Mouse (Mus musculus) thymus, postnatal 10 days (tissue): ENCODE measurements around the gene Tmsb15l.
A peak's percentile ranks its signal among the peaks of the same experiment; 100 is the strongest.
"Not testable (repeated sequence)": the region's sequence is repeated elsewhere in the genome, so short reads cannot be mapped to it uniquely, and the experiment has no call there.

Experiments used
- DNase-seq, 2 experiments: peaks; one replicate each; pipeline ENCODE4 v3.0.0; 2021; ENCODE audit warnings: low spot score in 2 of 2

The Tmsb15l gene

GRCm38 (mm10) chrX:136976424-136977084 lies at the start of gene Tmsb15l, which contains the start of gene Tmsb15b1:
Tmsb15l (minus strand) TSS chrX:136976869.
Tmsb15b1 (minus strand) TSS chrX:136976874.
- DNase-seq: peak; percentile 36 to 56

GRCm38 (mm10) chrX:137019310-137019709 lies 42.6 kb upstream of the Tmsb15l start:
- peak; percentile 9 to 54 for DNase-seq

DNA sequence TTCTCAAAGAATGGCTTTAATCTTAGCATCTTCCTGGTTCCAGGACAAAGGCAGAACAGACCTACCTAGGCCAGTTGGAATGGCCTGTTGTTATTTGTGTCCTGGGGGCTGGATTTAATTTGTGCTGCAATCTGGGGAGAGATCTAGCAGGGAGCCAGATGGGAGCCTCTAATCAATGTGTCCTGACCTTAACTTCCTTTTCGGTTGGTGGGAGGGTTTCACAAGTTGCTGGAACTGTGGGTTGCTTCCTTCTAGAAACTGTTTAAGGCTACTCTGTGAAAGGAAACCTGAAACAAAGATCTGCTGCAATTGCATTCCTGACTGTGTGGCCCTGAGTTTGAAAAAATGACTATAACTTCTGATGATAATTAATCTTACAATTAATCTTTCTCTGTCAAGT lies 41.0 kb upstream of the Tmsb15l start:
- DNase-seq: no peak

- peak in 1 of 2 experiments; percentile 31 for DNase-seq
These were observed 38.5 kb upstream of the Tmsb15l start for GRCm38 (mm10) chrX:137015099-137015709.

- DNase-seq: no peak
These were observed 19.6 kb upstream of the Tmsb15l start for GRCm38 (mm10) chrX:136996256-136996655.

- DNase-seq: no peak
These were observed 17.0 kb upstream of the Tmsb15l start for GRCm38 (mm10) chrX:136993641-136994040.

GRCm38 (mm10) chrX:136992978-136993547 lies 16.4 kb upstream of the Tmsb15l start, which contains the start of gene Zcchc18:
Zcchc18 (plus strand) TSS chrX:136993155.
- DNase-seq: peak; percentile 31

DNA sequence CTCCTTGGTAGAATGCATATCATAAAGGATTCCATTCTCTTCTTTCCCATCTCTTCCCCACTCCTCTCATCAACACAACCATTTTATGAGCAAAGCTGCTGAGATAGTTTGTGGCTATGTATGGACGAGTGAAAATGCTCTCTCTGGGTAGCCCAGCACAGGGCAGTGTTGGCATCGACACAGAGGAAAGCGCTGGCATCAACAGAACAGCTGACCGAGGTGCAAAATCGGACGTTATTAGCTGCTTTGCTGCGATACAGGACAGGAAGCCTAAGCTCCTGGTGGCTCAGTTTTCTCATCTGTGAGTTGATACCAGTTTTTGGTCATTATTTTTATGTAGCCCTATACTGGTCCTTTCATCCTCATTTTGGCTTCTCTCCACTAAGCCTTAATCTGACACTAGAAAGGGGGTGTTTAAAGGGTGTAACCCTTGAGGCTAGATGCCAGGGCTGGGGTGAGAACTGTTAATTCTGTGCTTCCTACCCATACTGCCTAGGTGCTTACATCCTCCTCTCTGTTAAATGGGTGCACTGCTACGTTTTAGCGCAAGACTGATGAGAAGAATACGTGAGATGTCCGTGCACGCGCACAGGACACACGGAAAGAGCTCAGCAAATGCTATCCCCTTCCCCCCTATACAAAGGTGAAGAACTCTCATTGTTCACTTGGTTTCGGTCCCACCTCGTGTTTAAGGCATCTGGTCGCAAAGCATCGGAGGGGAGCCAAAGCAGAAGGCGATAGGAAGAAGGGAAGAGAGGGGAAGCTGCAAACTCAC lies 15.7 kb upstream of the Tmsb15l start:
- no peak for DNase-seq

DNA sequence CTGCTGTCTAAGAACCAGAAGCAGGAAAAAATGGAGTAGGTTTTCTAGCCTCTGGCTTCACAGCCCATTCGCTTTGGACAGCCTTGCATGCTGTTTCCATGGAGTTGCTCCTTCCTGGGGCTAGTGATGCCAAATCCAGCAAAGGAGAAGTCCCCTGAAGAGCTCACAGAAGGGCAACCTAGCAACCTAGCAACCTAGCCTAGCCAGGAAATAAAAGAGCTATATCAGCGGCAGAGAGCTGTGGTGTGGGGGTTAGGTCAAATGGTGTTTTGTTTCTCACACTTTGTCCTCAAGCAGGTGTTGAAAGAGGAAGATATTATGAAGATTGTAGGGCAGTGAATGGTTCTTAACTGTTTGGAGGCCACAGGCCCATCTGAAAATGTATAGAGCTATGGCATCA lies 14.6 kb upstream of the Tmsb15l start:
- DNase-seq: no peak

DNA sequence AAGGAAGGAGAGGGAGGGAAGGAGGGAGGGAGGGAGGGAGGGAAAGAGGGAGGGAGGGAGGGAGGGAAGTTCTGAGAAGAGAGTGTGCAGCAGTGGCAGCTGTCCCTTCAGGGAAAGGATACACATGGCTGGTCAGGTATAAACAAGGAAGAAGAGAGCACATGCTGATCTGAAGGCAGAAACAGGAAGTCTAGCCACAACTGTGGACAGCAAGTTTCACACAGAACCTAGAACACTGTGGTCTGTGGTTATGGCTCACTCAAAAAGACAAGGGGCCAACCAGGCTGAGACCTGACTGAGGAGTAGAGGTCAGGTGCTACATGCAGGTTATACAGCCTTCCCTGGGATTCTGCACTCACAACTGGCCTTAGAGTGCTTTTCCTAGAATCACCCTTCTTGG lies 9.4 kb upstream of the Tmsb15l start:
- no peak for DNase-seq

GRCm38 (mm10) chrX:136978616-136979015 lies 1.9 kb upstream of the Tmsb15l start:
- DNase-seq: no peak

GRCm38 (mm10) chrX:136975397-136975796 lies 1.3 kb downstream of the Tmsb15l start, which contains the start of gene Tmsb15b2:
Tmsb15b2 (minus strand) TSS chrX:136975497.
- not testable (repeated sequence) for DNase-seq

GRCm38 (mm10) chrX:136959688-136960087 lies 17.0 kb downstream of the Tmsb15l start:
- DNase-seq: peak in 1 of 2 experiments; percentile 4

DNA sequence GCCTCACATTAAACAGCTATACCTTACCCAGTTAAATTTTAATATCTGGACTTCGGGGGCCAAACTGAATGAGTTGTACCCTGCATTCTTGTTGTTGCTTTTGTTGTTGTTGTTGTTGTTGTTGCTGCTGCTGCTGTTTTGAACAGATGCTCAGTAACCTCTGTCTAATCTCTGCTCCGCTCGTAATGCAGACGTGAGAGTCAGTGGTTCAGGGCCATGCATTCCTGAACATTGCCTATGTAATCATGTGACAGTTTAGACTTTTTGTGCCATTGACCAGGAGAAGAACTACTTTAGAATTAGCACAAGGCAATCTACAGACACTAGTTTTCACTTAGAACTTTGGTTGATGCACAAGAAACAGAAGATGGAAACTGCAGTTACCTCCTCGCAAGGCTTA lies 18.4 kb downstream of the Tmsb15l start:
- DNase-seq: not testable (repeated sequence)

DNA sequence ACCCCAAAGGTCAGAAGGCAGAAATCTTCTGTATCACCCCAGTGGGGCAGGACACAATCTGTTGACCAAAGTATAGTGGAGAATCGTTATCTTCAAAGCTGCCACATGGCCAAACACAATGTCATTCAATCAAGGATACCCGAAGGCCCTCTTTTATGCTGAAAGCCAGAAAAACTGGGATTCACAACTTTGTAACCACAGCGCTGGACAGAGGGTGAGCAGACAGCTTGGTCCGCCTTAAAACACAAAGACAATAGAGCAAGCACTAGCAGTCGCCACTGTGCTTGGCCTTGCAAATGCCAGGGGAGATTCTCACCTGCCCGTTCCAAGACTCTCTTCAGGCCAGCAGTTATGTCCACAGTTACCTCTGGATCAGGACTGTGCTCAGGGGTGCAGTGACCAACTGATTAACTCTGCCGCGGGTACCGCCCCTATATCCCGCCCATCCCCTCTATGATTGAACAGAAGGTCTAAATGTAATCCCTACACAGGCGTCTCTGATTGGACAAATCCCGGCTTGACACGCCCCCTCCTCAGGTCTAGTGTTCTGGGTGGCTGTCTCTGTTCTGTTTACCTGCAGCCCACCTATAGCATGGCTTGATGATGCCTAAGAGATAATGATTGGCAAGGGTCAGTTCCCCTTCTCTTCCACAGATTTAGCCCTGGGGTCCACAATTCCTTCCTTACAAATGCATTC lies 18.9 kb downstream of the Tmsb15l start:
- peak in 1 of 2 experiments; percentile 59 for DNase-seq

GRCm38 (mm10) chrX:136937985-136938384 lies 38.7 kb downstream of the Tmsb15l start:
- DNase-seq: no peak

GRCm38 (mm10) chrX:136927031-136927430 lies 49.6 kb downstream of the Tmsb15l start, which contains the start of gene H2bfm:
H2bfm (plus strand) TSS chrX:136927325.
- DNase-seq: no peak

GRCm38 (mm10) chrX:136925863-136926262 lies 50.8 kb downstream of the Tmsb15l start:
- DNase-seq: no peak
